In the genomic region with DNA sequence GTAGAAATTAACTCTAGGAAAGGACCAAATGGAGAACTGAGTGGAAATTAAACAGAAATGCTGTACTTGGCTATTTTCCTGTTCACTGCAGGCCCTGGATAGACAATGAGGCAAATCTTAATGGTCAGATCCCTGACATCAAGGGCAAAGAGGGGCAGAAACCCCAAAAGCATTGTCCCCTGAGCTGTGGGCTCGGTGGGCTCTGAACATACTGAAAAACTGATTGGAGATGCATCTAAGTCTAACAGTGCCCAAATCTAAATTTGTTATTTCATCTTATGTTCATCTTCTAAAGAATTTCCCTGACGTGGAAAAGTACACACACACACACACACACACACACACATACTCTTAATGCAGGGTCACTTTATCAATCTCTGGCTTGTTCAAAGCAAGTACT, we compare ENCODE assay signal across 9 mouse cellular contexts. TPM values are rescaled to one million over a fixed set of nuclear protein-coding genes. Genes with fewer than 3 reads are reported as not detected.
DNase-seq lines count a peak whose midpoint lies in the region; ATAC-seq and TF ChIP-seq lines count a peak whose summit lies in the region.
"Had no signal": no experiment of that assay in that cellular context is flagged by ENCODE, and none has a peak within 500 bp of the region (broad histone marks: within the 10 kb centered on the region; RNA-seq: fewer than 3 reads in every experiment).

No protein-coding gene starts in this region.

- no peak overlapping the region for H3K9ac ChIP-seq in heart, adult 2 months (ENCODE audit: low read depth, low read length)
- H3K9ac ChIP-seq in neural tube, embryonic 11.5 days (ENCODE audit: low read length): no peak overlapping the region
- H3K9ac ChIP-seq in limb, embryonic 15.5 days: no peak overlapping the region

- intact Hi-C loops in heart, adult 2 months (cut with DNase I): loop anchor here (2.0 kb wide), 2 partner anchors 27 to 69 kb away; partner anchors contain the start of genes Dnhd1 and Smpd1

- H3K4me3 ChIP-seq in heart, adult 2 months: no peak overlapping the region
- peak overlapping the region; percentile 82 for H3K4me3 ChIP-seq in neural tube, embryonic 11.5 days (ENCODE audit: low read depth, low read length)
- peak overlapping the region; percentile 81; the same call in 1 of the 2 replicates for H3K4me3 ChIP-seq in limb, embryonic 15.5 days

- H3K9me3 ChIP-seq in neural tube, embryonic 11.5 days (ENCODE audit: control insufficient read depth, low read length): no peaks in the 10 kb centered on the region
- H3K9me3 ChIP-seq in limb, embryonic 15.5 days: no peaks in the 10 kb centered on the region

- H3K4me2 ChIP-seq in neural tube, embryonic 11.5 days (ENCODE audit: low read depth): peak overlapping the region; percentile 54
- H3K4me2 ChIP-seq in limb, embryonic 15.5 days: peak overlapping the region; percentile 70

- 0 out of 2 replicates have a peak, but pooled peaks cover 1% of the 10 kb centered on the region for H3K4me1 ChIP-seq in heart, adult 2 months (ENCODE audit: control insufficient read depth, insufficient read depth, low read length)
- H3K4me1 ChIP-seq in neural tube, embryonic 11.5 days (ENCODE audit: control insufficient read depth, insufficient read depth, low read length): peaks cover 3% of the 10 kb centered on the region; the same call in 1 of the 2 replicates
- H3K4me1 ChIP-seq in limb, embryonic 15.5 days: peaks cover 17% of the 10 kb centered on the region; the same call in 1 of the 2 replicates

- no peak for DNase-seq in heart, adult 2 months
- no peak for DNase-seq in heart, postnatal 4 days
- DNase-seq in neural tube, embryonic 11.5 days (ENCODE audit: low spot score): no peak
- no peak for DNase-seq in neural tube, embryonic 10.5 days (ENCODE audit: extremely low spot score, low spot score)
- no peak for DNase-seq in spleen, adult 18-20 months
- no peak for DNase-seq in urinary bladder, postnatal 14 days (ENCODE audit: low spot score)
- DNase-seq in thymus, postnatal 36 days: no peak

- TF ChIP-seq POLR2A in heart, adult 2 months (IDR thresholded peaks at IDR 0.05; ENCODE audit: insufficient read depth, low read depth, low read length): no peak

- TF ChIP-seq EP300 in heart, adult 2 months (IDR thresholded peaks at IDR 0.05; ENCODE audit: insufficient read depth, low read depth, low read length): no peak

- no peak for TF ChIP-seq CTCF in heart, adult 2 months (IDR thresholded peaks at IDR 0.05)

- H3K27ac ChIP-seq in heart, adult 2 months: peak overlapping the region; percentile 91
- no peak overlapping the region for H3K27ac ChIP-seq in neural tube, embryonic 11.5 days (ENCODE audit: low read depth, low read length)
- no peak overlapping the region for H3K27ac ChIP-seq in limb, embryonic 15.5 days

- no peaks in the 10 kb centered on the region for H3K27me3 ChIP-seq in heart, adult 2 months (ENCODE audit: control insufficient read depth, insufficient read depth, low read length)
- no peaks in the 10 kb centered on the region for H3K27me3 ChIP-seq in neural tube, embryonic 11.5 days (ENCODE audit: control insufficient read depth, insufficient read depth, low read length)
- no peaks in the 10 kb centered on the region for H3K27me3 ChIP-seq in limb, embryonic 15.5 days

- no peak for ATAC-seq in neural tube, embryonic 11.5 days (ENCODE audit: insufficient read depth, low FRiP score, low TSS enrichment)
- ATAC-seq in limb, embryonic 15.5 days (ENCODE audit: insufficient number of reproducible peaks, low FRiP score, low TSS enrichment, low read depth): no peak

- H3K36me3 ChIP-seq in heart, adult 2 months (ENCODE audit: control insufficient read depth, insufficient read depth, low read length): no peaks in the 10 kb centered on the region
- H3K36me3 ChIP-seq in neural tube, embryonic 11.5 days (ENCODE audit: control insufficient read depth, insufficient read depth, low read length): no peaks in the 10 kb centered on the region
- no peaks in the 10 kb centered on the region for H3K36me3 ChIP-seq in limb, embryonic 15.5 days

- 81% methylated on average over 2 of the region's 2 CpGs for WGBS in heart, adult 2 months
- WGBS in neural tube, embryonic 11.5 days: 82% methylated on average over 2 of the region's 2 CpGs
- WGBS in limb, embryonic 15.5 days: 81% methylated on average over 2 of the region's 2 CpGs

- H3K79me2 ChIP-seq in heart, adult 2 months (replicated peaks; ENCODE audit: control insufficient read depth, insufficient read depth, low read length): no peaks in the 10 kb centered on the region

RNA-seq across cellular contexts. Expression of gene Apbb1, which starts 0.5 kb away (rescaled TPM):
- 100 to 1,000 TPM; 123 to 147 TPM for total RNA-seq in heart, adult 2 months (2021)
- 259 and 333 TPM in 2 replicates for polyA plus RNA-seq in heart, adult 2 months (2012; rRNA removed)
- total RNA-seq in heart, postnatal 4 days (2021): 10 to 100 TPM; 57.5 to 59.1 TPM
- 115 and 128 TPM in 2 replicates for polyA plus RNA-seq in neural tube, embryonic 11.5 days (2014; fragmentation: Nextera tagmentation; extraction: Ambion mirVana)
- 37.4 and 38.2 TPM in 2 replicates for polyA plus RNA-seq in limb, embryonic 15.5 days (2015; fragmentation: Nextera tagmentation; extraction: Ambion mirVana)

RNA-seq across cellular contexts. Expression of gene Hpx, which starts 18.0 kb away (rescaled TPM):
- total RNA-seq in heart, adult 2 months (2021): under 1 TPM in 1 of 2 experiments, not detected in 1; 0.16 TPM
- polyA plus RNA-seq in heart, adult 2 months (2012; rRNA removed): 0.33 and 1.9 TPM in 2 replicates
- under 1 TPM; 0.23 to 0.60 TPM for total RNA-seq in heart, postnatal 4 days (2021)
- polyA plus RNA-seq in neural tube, embryonic 11.5 days (2014; fragmentation: Nextera tagmentation; extraction: Ambion mirVana): 0.37 TPM in 1 of 2 replicates, not detected in the other
- 0.53 and 0.99 TPM in 2 replicates for polyA plus RNA-seq in limb, embryonic 15.5 days (2015; fragmentation: Nextera tagmentation; extraction: Ambion mirVana)
- polyA plus RNA-seq: activated CD4-positive, CD25-positive, alpha-beta regulatory T cell, adult 4 months had no signal

RNA-seq across cellular contexts. Expression of gene Smpd1, which starts 27.8 kb away (rescaled TPM):
- 100 to 1,000 TPM; 154 to 186 TPM for total RNA-seq in heart, adult 2 months (2021)
- 190 and 211 TPM in 2 replicates for polyA plus RNA-seq in heart, adult 2 months (2012; rRNA removed)
- 100 to 1,000 TPM; 101 to 103 TPM for total RNA-seq in heart, postnatal 4 days (2021)
- 47.3 and 53.7 TPM in 2 replicates for polyA plus RNA-seq in neural tube, embryonic 11.5 days (2014; fragmentation: Nextera tagmentation; extraction: Ambion mirVana)
- 62.6 and 65.0 TPM in 2 replicates for polyA plus RNA-seq in limb, embryonic 15.5 days (2015; fragmentation: Nextera tagmentation; extraction: Ambion mirVana)

RNA-seq across cellular contexts. Expression of gene Trim3, which starts 51.4 kb away (rescaled TPM):
- 10 to 100 TPM; 20.5 to 23.0 TPM for total RNA-seq in heart, adult 2 months (2021)
- polyA plus RNA-seq in heart, adult 2 months (2012; rRNA removed): 39.8 and 41.1 TPM in 2 replicates
- 10 to 100 TPM; 33.5 to 34.7 TPM for total RNA-seq in heart, postnatal 4 days (2021)
- polyA plus RNA-seq in neural tube, embryonic 11.5 days (2014; fragmentation: Nextera tagmentation; extraction: Ambion mirVana): 35.7 and 36.9 TPM in 2 replicates
- 38.9 and 39.7 TPM in 2 replicates for polyA plus RNA-seq in limb, embryonic 15.5 days (2015; fragmentation: Nextera tagmentation; extraction: Ambion mirVana)

RNA-seq across cellular contexts. Expression of gene Timm10b, which starts 57.9 kb away (rescaled TPM):
- total RNA-seq in heart, adult 2 months (2021): 10 to 100 TPM; 70.8 to 78.5 TPM
- 83.6 and 92.9 TPM in 2 replicates for polyA plus RNA-seq in heart, adult 2 months (2012; rRNA removed)
- total RNA-seq in heart, postnatal 4 days (2021): 100 to 1,000 TPM in 1 of 2 experiments, 10 to 100 TPM in 1; 97.6 to 101 TPM
- 151 and 157 TPM in 2 replicates for polyA plus RNA-seq in neural tube, embryonic 11.5 days (2014; fragmentation: Nextera tagmentation; extraction: Ambion mirVana)
- 185 and 190 TPM in 2 replicates for polyA plus RNA-seq in limb, embryonic 15.5 days (2015; fragmentation: Nextera tagmentation; extraction: Ambion mirVana)
